Mouse (Mus musculus) gastrocnemius, postnatal 36 days (tissue): Measurements from ENCODE around the gene Tnip2. TPM values are rescaled to one million over a fixed set of nuclear protein-coding genes. Genes with fewer than 3 reads are reported as not detected.

Experiments
- DNase-seq, 2 experiments: peaks; one replicate each; pipeline ENCODE4 v3.0.0; 2022
- intact Hi-C: fragments of 180-260 bp; cut with DNase I; formaldehyde crosslinking; loops from one replicate; pipeline ENCODE4 v1.15.1; 2025
- long read RNA-seq, 2 experiments: library from polyadenylated mRNA; stranded (forward); transcript quantifications; one replicate each; pipeline ENCODE4 v2.0.0; 2021
- total RNA-seq, 2 experiments: library from RNA; stranded (reverse); gene quantifications; 2 replicates each; pipeline ENCODE4 v1.2.3; 2021

The Tnip2 gene
- total RNA-seq = 1 to 10 TPM; 3.0 to 3.2 TPM
- long read RNA-seq, experiment 1, partial matches to known transcripts = 0 of 1 reads
- long read RNA-seq, experiment 1, other reads (novel, unspliced or antisense) = 1 of 1 reads
- long read RNA-seq, experiment 2, partial matches to known transcripts = 0 of 1 reads
- long read RNA-seq, experiment 2, other reads (novel, unspliced or antisense) = 0 of 1 reads

GRCm38 (mm10) chr5:34513466-34514217, at the start of gene Tnip2:
TSS of gene Tnip2 (minus strand) at chr5:34513991.
- intact Hi-C loops = no loop called here
- peak; percentile 96 to 97 for DNase-seq

GRCm38 (mm10) chr5:34551821-34552220, 38.0 kb upstream of the Tnip2 start:
- DNase-seq = no peak
- intact Hi-C loops = no loop called here

GRCm38 (mm10) chr5:34550251-34550650, 36.5 kb upstream of the Tnip2 start:
- no peak for DNase-seq
- intact Hi-C loops = no loop called here

- intact Hi-C loops = loop anchor here (5.0 kb wide), 1 partner anchor 88 kb away; the partner anchor contains the start of gene Mfsd10
- DNase-seq = no peak
Measured at GRCm38 (mm10) chr5:34549483-34550221, 35.9 kb upstream of the Tnip2 start.

GRCm38 (mm10) chr5:34549135-34549482, 35.3 kb upstream of the Tnip2 start:
- no peak for DNase-seq
- intact Hi-C loops = loop anchor here (5.0 kb wide), 1 partner anchor 88 kb away; the partner anchor contains the start of gene Mfsd10

GRCm38 (mm10) chr5:34547410-34547809, 33.6 kb upstream of the Tnip2 start:
- intact Hi-C loops = loop anchor here (5.0 kb wide), 1 partner anchor 90 kb away; the partner anchor contains the start of gene Mfsd10
- DNase-seq = no peak

- DNase-seq = no peak
- intact Hi-C loops = loop anchor here (5.0 kb wide), 1 partner anchor 331 kb away; no protein-coding TSS in a partner anchor
Measured at GRCm38 (mm10) chr5:34543114-34543513, 29.3 kb upstream of the Tnip2 start.

GRCm38 (mm10) chr5:34542166-34542565, 28.4 kb upstream of the Tnip2 start:
- intact Hi-C loops = loop anchor here (5.0 kb wide), 1 partner anchor 330 kb away; no protein-coding TSS in a partner anchor
- no peak for DNase-seq

GRCm38 (mm10) chr5:34539121-34539520, 25.3 kb upstream of the Tnip2 start:
- no peak for DNase-seq
- intact Hi-C loops = no loop called here

GRCm38 (mm10) chr5:34538527-34538926, 24.7 kb upstream of the Tnip2 start:
- intact Hi-C loops = no loop called here
- no peak for DNase-seq

- intact Hi-C loops = no loop called here
- no peak for DNase-seq
Measured at GRCm38 (mm10) chr5:34538079-34538478, 24.3 kb upstream of the Tnip2 start.

- no peak for DNase-seq
- intact Hi-C loops = no loop called here
Measured at GRCm38 (mm10) chr5:34535831-34536230, 22.0 kb upstream of the Tnip2 start.

GRCm38 (mm10) chr5:34534776-34535581, 21.2 kb upstream of the Tnip2 start:
- DNase-seq = no peak
- intact Hi-C loops = no loop called here

GRCm38 (mm10) chr5:34533820-34534219, 20.0 kb upstream of the Tnip2 start:
- no peak for DNase-seq
- intact Hi-C loops = no loop called here

- intact Hi-C loops = no loop called here
- no peak for DNase-seq
Measured at GRCm38 (mm10) chr5:34533066-34533465, 19.3 kb upstream of the Tnip2 start.

GRCm38 (mm10) chr5:34530687-34531086, 16.9 kb upstream of the Tnip2 start:
- no peak for DNase-seq
- intact Hi-C loops = no loop called here

GRCm38 (mm10) chr5:34530116-34530515, 16.3 kb upstream of the Tnip2 start:
- intact Hi-C loops = no loop called here
- no peak for DNase-seq

- intact Hi-C loops = no loop called here
- DNase-seq = no peak
Measured at GRCm38 (mm10) chr5:34528724-34529123, 14.9 kb upstream of the Tnip2 start.

- intact Hi-C loops = no loop called here
- DNase-seq = no peak
Measured at GRCm38 (mm10) chr5:34527352-34527751, 13.6 kb upstream of the Tnip2 start.

- DNase-seq = no peak
- intact Hi-C loops = no loop called here
Measured at GRCm38 (mm10) chr5:34526477-34526775, 12.6 kb upstream of the Tnip2 start.
